Mouse (Mus musculus): ENCODE measurements around the gene Cdipt. TPM values are rescaled to one million over a fixed set of nuclear protein-coding genes. Genes with fewer than 3 reads are reported as not detected.

Gene Cdipt
- total RNA-seq, 2 experiments from 2014 or later: 52.0 to 56.6 TPM

GRCm38 (mm10) chr7:127021563-127022527 lies 46.1 kb downstream of the Cdipt start:
- intact Hi-C loops (cut with DNase I): no loop called here
- no peak for DNase-seq (ENCODE audit: low spot score)

GRCm38 (mm10) chr7:127022528-127023271 lies 47.0 kb downstream of the Cdipt start:
- intact Hi-C loops (cut with DNase I): no loop called here
- no peak for DNase-seq (ENCODE audit: low spot score)

- intact Hi-C loops (cut with DNase I): no loop called here
- DNase-seq (ENCODE audit: low spot score): no peak
Observed at GRCm38 (mm10) chr7:127023272-127023691, 47.6 kb downstream of the Cdipt start.

GRCm38 (mm10) chr7:127023896-127024690 lies 48.4 kb downstream of the Cdipt start:
- intact Hi-C loops (cut with DNase I): no loop called here

GRCm38 (mm10) chr7:127024755-127025555 lies 49.2 kb downstream of the Cdipt start:
- intact Hi-C loops (cut with DNase I): loop anchor here (5.0 kb wide), 1 partner anchor 203 kb away; no protein-coding TSS in a partner anchor
- DNase-seq (ENCODE audit: low spot score): peak; percentile 65

More at GRCm38 (mm10) chr7:127023896-127024690, 48.4 kb downstream of the Cdipt start:
- no peak for DNase-seq (ENCODE audit: low spot score)

GRCm38 (mm10) chr7:127025556-127026160 lies 49.9 kb downstream of the Cdipt start:
- no peak for DNase-seq (ENCODE audit: low spot score)
- intact Hi-C loops (cut with DNase I): loop anchor here (5.0 kb wide), 1 partner anchor 203 kb away; no protein-coding TSS in a partner anchor

GRCm38 (mm10) chr7:127026161-127026600 lies 50.5 kb downstream of the Cdipt start:
- intact Hi-C loops (cut with DNase I): loop anchor here (5.0 kb wide), 1 partner anchor 204 kb away; no protein-coding TSS in a partner anchor
- peak; percentile 46 for DNase-seq (ENCODE audit: low spot score)

- no peak for DNase-seq (ENCODE audit: low spot score)
- intact Hi-C loops (cut with DNase I): loop anchor here (5.0 kb wide), 1 partner anchor 204 kb away; no protein-coding TSS in a partner anchor
Observed at GRCm38 (mm10) chr7:127026616-127026983, 50.9 kb downstream of the Cdipt start.

GRCm38 (mm10) chr7:127026984-127027726 lies 51.4 kb downstream of the Cdipt start, which contains the start of gene Maz:
Gene Maz, minus strand, starts transcription at chr7:127027037.
- intact Hi-C loops (cut with DNase I): loop anchor here (5.0 kb wide), 1 partner anchor 205 kb away; no protein-coding TSS in a partner anchor
- peak; percentile 99 for DNase-seq (ENCODE audit: low spot score)

- no peak for DNase-seq (ENCODE audit: low spot score)
- intact Hi-C loops (cut with DNase I): loop anchor here (5.0 kb wide), 1 partner anchor 206 kb away; no protein-coding TSS in a partner anchor
Observed at GRCm38 (mm10) chr7:127027885-127028284, 52.2 kb downstream of the Cdipt start.

Other genes with a start within 250 kb of the Cdipt start
- gene Mapk3, start 216.3 kb upstream of the Cdipt start, total RNA-seq (2021): 10 to 100 TPM; 56.5 to 59.8 TPM
- 1 to 10 TPM; 1.6 to 2.1 TPM for gene Gdpd3, start 209.6 kb upstream of the Cdipt start, total RNA-seq (2021)
- gene Ypel3, start 199.0 kb upstream of the Cdipt start, total RNA-seq (2021): 10 to 100 TPM; 63.7 to 74.0 TPM
- gene Tbx6, start 194.4 kb upstream of the Cdipt start, total RNA-seq (2021): under 1 TPM; 0.34 to 0.70 TPM
- 10 to 100 TPM; 32.7 to 33.1 TPM for gene Ppp4c, start 183.4 kb upstream of the Cdipt start, total RNA-seq (2021)
- 10 to 100 TPM in 1 of 2 experiments, 1 to 10 TPM in 1; 8.9 to 10.4 TPM for gene Fam57b, start 178.2 kb upstream of the Cdipt start, total RNA-seq (2021)
- not detected for gene 4930451I11Rik, start 144.3 kb upstream of the Cdipt start, total RNA-seq (2021)
- not detected for gene Doc2a, start 128.5 kb upstream of the Cdipt start, total RNA-seq (2021)
- 1 to 10 TPM; 5.1 to 5.5 TPM for gene Hirip3, start 113.9 kb upstream of the Cdipt start, total RNA-seq (2021)
- 10 to 100 TPM; 17.7 to 18.9 TPM for gene Ino80e, start 113.5 kb upstream of the Cdipt start, total RNA-seq (2021)
- gene Taok2, start 91.2 kb upstream of the Cdipt start, total RNA-seq (2021): 10 to 100 TPM; 43.6 to 44.6 TPM
- gene Tmem219, start 53.0 kb upstream of the Cdipt start, total RNA-seq (2021): 10 to 100 TPM in 1 of 2 experiments, 1 to 10 TPM in 1; 7.6 to 11.5 TPM
- gene Kctd13, start 47.0 kb upstream of the Cdipt start, total RNA-seq (2021): 1 to 10 TPM; 5.3 to 6.8 TPM
- gene Asphd1, start 26.3 kb upstream of the Cdipt start, total RNA-seq (2021): not detected
- 10 to 100 TPM in 1 of 2 experiments, 1 to 10 TPM in 1; 8.3 to 11.4 TPM for gene Sez6l2, start 25.4 kb upstream of the Cdipt start, total RNA-seq (2021)
- gene Cdiptos, start 184 bp downstream of the Cdipt start, total RNA-seq (2021): under 1 TPM in 1 of 2 experiments, not detected in 1; 0.25 TPM
- gene Mvp, start 38.7 kb downstream of the Cdipt start, total RNA-seq (2021): 10 to 100 TPM; 44.9 to 47.3 TPM
- gene Pagr1b, start 40.6 kb downstream of the Cdipt start, total RNA-seq (2021): 1 to 10 TPM in 1 of 2 experiments, not detected in 1; 1.7 TPM
- 10 to 100 TPM; 12.5 to 12.9 TPM for gene Pagr1a, start 41.4 kb downstream of the Cdipt start, total RNA-seq (2021)
- 10 to 100 TPM; 21.5 to 22.6 TPM for gene Gm42742, start 45.2 kb downstream of the Cdipt start, total RNA-seq (2021)
- 1 to 10 TPM in 1 of 2 experiments, under 1 TPM in 1; 0.60 to 1.2 TPM for gene Prrt2, start 45.3 kb downstream of the Cdipt start, total RNA-seq (2021)
- gene Maz, start 51.1 kb downstream of the Cdipt start, total RNA-seq (2021): 10 to 100 TPM; 66.7 to 69.1 TPM
- 1 to 10 TPM; 1.7 to 2.3 TPM for gene Kif22, start 66.6 kb downstream of the Cdipt start, total RNA-seq (2021)
- gene Zg16, start 111.4 kb downstream of the Cdipt start, total RNA-seq (2021): not detected
- gene AI467606, start 115.4 kb downstream of the Cdipt start, total RNA-seq (2021): 1 to 10 TPM; 1.4 to 1.7 TPM
- not detected for gene Qprt, start 146.3 kb downstream of the Cdipt start, total RNA-seq (2021)
- under 1 TPM; 0.36 to 0.56 TPM for gene Spn, start 161.9 kb downstream of the Cdipt start, total RNA-seq (2021)
- 10 to 100 TPM; 35.6 to 38.1 TPM for gene Cd2bp2, start 220.1 kb downstream of the Cdipt start, total RNA-seq (2021)
- 10 to 100 TPM; 28.8 to 29.1 TPM for gene Tbc1d10b, start 232.6 kb downstream of the Cdipt start, total RNA-seq (2021)
- gene Mylpf, start 233.0 kb downstream of the Cdipt start, total RNA-seq (2021): 1 to 10 TPM in 1 of 2 experiments, under 1 TPM in 1; 0.99 to 2.9 TPM

Measured in heart, postnatal 25 days (tissue).